Mouse (Mus musculus): ENCODE results near the gene Zglp1.

Zglp1 gene

DNA sequence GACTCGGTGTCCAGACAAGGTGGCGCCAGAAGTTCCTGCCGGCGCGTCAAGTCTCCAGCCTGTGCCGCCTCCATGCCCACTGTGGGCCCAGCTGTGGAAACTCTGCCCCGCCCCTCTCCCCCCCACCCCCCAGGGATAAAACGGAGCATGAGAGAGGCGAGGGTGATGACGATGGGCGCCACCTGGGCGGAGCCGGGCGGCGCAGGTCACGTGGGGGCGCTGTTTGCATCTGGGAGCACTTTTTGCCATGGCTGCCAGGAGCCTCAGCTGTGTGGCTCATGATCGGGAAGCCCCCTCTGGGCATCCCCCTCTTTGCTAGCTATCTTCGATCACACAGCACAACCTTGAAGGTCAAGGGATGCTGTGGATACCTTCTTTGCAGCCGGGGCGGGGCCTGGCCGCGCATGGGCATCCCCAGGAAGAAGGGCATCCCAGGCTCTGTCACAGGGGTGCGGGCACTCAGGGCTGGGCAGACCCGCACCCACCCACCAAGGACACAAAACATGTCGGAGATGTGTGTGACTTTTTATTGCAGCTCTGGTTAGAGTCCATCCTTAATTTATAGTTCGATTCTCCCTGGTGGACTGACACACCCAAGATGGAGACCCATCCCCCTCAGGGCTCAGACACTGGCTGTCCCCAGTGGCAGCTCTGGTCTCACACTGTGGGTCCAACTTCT is at the start of gene Zglp1:
Gene Zglp1 (minus strand): TSS at position 88 of the 679 bp plus-strand sequence.
- no peak for DNase-seq (ENCODE audit: low read depth)

- DNase-seq (ENCODE audit: low read depth) = no peak
These were observed 48.2 kb upstream of the Zglp1 start for GRCm38 (mm10) chr9:21115105-21115504.

- no peak for DNase-seq (ENCODE audit: low read depth)
These were observed 47.3 kb upstream of the Zglp1 start for GRCm38 (mm10) chr9:21114190-21114589.

DNA sequence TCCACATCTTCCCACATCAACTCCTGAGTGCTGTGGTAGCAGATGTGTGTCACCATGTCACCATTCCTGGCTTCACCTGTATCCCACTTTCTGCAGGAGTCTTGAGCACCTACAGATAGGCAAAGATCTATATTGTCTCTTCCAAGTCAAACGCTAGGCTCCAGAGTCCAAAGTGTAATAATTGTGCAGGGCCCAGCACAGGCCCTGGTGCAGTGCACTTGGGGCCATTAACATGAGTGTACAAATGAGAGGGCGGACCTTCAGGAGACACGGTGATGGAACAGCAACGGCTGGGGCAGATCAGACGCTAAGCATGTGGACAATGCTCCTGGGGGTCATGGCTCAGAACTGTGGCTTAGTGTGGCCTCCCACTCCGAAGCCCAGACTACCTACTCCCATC is 46.9 kb upstream of the Zglp1 start:
- no peak for DNase-seq (ENCODE audit: low read depth)

DNA sequence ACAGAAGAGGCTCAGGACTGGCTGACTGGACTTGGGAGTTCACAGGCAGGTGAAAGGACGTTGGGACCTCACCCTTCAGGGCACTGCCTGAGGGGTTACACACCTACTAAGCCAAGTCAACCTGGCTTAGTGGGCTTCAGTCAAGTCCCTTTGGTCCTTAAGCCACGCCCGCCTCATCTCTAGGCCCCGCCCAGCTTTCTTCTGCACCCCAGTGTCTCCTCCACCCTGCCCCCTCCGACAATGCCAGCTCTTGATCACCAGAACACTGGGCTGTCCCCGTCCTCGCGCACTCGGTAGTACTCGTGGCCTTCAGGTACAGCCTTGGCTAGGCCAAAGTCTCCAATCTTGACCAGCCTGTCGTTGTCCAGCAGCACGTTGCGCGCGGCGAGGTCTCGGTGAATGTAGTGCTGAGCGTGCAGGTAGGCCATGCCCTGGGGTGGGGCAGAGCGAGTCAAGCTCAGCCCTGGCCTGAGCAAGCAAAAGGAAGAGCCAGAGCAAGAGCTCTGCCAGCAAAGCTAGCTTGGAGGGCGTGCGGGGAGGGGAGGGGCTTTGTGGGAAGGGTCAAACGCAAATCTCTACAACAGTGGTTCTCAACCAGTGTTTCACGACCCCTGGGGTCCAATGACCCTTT is 40.8 kb upstream of the Zglp1 start:
- DNase-seq (ENCODE audit: low read depth) = no peak

- no peak for DNase-seq (ENCODE audit: low read depth)
These were observed 39.1 kb upstream of the Zglp1 start for GRCm38 (mm10) chr9:21105760-21106564.

DNA sequence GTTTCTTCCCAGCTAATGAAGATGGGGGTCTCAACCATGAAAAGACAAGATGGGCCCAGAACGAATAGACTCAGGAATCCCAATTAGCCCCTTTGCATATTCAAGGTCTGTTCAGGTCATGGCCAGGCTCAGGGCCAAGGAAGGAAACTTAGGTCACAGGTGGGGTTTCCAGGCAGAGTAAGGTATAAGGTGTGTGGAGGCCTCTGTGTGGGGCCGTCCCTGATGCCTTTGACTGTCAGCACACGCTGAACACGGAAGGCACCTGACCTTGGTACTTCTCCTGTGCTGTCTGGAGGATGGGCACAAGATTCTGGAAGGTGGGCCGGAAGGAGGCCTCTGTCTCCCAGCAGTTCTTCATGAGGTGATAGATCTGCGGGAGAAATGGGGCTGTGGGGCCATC is 37.9 kb upstream of the Zglp1 start:
- DNase-seq (ENCODE audit: low read depth) = no peak

- no peak for DNase-seq (ENCODE audit: low read depth)
These were observed 35.2 kb upstream of the Zglp1 start for GRCm38 (mm10) chr9:21102076-21102475.

- DNase-seq (ENCODE audit: low read depth) = no peak
These were observed 33.7 kb upstream of the Zglp1 start for GRCm38 (mm10) chr9:21100447-21101161.

- no peak for DNase-seq (ENCODE audit: low read depth)
These were observed 30.9 kb upstream of the Zglp1 start for GRCm38 (mm10) chr9:21097793-21098192.

- no peak for DNase-seq (ENCODE audit: low read depth)
These were observed 29.1 kb upstream of the Zglp1 start for GRCm38 (mm10) chr9:21095958-21096357.

DNA sequence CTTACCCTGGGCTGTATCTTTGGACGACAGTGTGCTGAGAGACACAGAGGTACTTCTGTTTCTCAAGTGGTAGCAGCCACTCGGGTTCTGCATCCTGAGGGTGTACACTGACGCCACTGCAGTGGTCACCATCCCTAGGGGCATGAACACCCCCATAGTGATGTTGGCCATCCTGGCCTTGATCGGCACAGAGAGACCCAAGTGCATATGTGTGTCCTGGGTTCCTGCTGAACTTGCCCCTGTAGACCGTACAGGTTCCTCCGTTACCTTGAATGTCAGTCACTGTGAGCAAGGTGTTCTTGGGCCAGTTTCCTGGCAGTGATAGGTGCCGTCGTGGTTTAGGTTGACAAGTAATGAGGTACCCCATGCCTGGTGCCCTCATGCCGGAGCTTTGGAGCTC is 26.5 kb upstream of the Zglp1 start:
- no peak for DNase-seq (ENCODE audit: low read depth)

DNA sequence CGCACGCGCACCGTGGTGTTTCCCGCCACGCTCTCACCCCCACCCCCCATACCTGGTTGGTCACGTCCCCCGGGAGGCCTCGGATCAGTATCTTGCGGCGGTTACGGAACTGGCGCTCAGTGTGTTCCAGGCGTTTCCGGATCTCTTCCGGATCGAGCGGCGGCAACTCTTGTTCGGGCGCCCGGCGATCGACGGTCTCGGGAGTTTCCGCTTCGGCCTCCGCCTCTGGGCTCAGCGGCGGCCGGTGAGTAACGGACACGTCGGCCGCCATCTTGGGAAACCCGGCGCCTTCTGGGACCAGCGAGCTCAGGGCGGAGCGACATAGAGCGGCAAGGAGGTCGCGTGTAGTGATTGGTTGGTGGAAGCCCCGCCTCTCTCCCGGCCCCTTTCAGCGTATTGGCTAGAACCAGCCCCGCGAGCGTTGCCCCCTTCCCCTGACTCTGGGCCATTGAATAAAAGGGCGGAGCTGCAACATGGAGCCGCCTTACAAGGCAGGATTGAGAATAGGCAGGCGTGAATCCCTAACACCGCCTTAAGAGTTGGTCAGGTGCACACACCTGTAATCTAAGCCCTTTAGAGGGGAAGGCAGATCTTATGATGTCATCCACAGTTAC is 24.9 kb upstream of the Zglp1 start, which contains the start of the genes Gm38431 and Raver1:
Gene Gm38431 (minus strand): TSS at position 291 of the 614 bp plus-strand sequence.
Gene Raver1 (minus strand): TSS at position 302 of the 614 bp plus-strand sequence.
- DNase-seq (ENCODE audit: low read depth) = peak; percentile 98

GRCm38 (mm10) chr9:21090972-21091706 is 24.2 kb upstream of the Zglp1 start:
- no peak for DNase-seq (ENCODE audit: low read depth)

- DNase-seq (ENCODE audit: low read depth) = no peak
These were observed 23.6 kb upstream of the Zglp1 start for GRCm38 (mm10) chr9:21090537-21090936.

DNA sequence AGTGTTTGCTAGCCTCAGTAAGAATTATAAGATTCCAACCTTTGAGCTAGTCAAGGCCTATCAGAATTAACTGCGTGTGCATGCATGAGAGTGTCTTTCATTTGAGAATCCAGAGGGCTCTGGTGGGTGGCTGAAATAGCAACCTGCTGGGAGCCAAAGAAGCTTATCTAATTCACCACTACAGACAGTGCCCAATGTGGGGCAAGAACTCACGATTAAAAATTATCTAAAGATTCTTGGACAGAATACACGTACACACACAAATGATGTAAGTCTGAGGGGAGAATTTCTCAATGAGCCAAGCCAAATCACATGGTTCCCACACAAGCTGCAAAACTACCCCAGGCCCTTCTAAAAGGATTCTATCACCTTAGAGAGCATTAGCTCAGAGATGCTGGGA is 16.4 kb upstream of the Zglp1 start:
- DNase-seq (ENCODE audit: low read depth) = no peak

DNA sequence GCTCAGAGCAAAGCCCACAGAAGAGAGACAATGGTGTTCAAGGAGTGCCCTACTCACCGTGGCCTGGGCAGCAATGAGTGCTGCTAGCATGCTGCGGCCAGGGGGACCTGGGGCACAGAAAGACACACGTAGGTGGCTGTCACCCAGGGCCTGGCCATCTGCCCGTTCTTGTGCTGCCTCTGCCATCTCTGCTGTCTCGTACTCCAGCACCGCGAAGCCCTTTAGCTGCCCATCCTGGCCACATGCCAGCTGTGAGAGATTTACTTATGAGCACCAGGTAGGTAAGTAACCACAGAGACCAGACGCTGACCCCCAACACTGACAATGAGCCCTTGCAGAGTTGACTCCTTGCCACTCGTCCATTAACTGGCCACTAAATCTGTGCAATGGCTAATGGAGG is 14.2 kb upstream of the Zglp1 start:
- DNase-seq (ENCODE audit: low read depth) = no peak

DNA sequence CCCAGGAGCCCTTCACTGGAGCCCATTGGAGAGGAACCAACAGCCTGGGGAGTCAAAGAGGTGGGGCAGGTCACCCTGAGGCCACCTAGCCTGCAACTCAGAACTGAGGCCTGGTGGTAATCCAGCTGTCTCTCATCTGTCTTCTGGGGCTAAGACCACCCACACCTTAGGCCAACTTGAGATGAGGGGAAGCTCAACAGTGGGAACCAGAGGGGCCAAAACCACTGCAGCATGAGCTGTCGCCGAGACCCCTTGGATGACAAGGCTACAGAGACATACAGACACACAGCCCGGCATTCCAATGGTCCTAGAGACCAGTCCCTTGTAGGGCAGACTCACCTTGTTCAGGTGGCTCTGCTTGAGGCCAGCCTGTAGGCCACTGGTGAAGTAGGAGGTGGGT is 8.7 kb upstream of the Zglp1 start:
- no peak for DNase-seq (ENCODE audit: low read depth)

DNA sequence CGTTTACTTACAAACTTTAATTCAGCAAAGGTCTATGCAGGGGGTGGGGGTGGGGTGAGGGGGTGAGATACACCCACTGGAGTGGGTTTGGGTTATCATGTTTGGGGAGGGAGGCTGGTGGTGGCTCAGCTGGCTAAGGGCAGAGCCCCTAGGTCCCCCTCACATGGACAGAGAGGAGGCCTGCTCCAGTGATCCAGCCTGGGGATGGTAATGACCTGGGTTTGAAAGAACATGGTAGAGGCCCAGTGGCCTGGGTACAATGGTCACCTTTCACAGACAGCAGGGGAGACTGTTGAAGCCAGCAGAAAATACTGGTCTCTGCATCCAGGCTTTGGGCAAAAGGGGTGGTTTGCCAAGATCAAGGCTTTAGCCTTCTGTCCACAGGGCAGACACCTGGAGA is 7.3 kb upstream of the Zglp1 start:
- DNase-seq (ENCODE audit: low read depth) = no peak

GRCm38 (mm10) chr9:21073044-21073840 is 6.3 kb upstream of the Zglp1 start, which contains the start of the genes Gm49373 and Fdx1l:
Gene Gm49373 (minus strand): TSS chr9:21073096.
Gene Fdx1l (minus strand): TSS chr9:21073614.
- peak; percentile 86 for DNase-seq (ENCODE audit: low read depth)
